Mouse (Mus musculus): ENCODE measurements around the gene Vat1.
"Not testable (repeated sequence)": the region's sequence is repeated elsewhere in the genome, so short reads cannot be mapped to it uniquely, and the experiment has no call there.

The Vat1 gene

DNA sequence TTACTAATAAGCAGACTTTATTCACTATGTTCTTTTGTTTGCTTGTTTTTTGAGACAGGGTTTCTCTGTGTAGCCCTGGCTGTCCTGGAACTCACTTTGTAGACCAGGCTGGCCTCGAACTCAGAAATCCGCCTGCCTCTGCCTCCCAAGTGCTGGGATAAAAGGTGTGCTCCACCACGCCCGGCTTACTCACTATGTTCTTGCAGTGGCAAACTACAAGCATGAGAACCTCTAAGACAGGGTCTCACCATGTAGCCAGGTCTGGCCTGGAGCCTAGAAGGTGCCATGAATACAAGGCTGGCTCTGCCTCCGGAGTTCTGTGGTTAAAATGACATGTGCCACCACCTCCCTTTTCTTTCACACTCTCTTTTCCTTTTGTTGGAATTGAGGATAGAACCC is 521 bp upstream of the Vat1 start:
- not testable (repeated sequence) for DNase-seq (ENCODE audit: low spot score in 2 of 2)

DNA sequence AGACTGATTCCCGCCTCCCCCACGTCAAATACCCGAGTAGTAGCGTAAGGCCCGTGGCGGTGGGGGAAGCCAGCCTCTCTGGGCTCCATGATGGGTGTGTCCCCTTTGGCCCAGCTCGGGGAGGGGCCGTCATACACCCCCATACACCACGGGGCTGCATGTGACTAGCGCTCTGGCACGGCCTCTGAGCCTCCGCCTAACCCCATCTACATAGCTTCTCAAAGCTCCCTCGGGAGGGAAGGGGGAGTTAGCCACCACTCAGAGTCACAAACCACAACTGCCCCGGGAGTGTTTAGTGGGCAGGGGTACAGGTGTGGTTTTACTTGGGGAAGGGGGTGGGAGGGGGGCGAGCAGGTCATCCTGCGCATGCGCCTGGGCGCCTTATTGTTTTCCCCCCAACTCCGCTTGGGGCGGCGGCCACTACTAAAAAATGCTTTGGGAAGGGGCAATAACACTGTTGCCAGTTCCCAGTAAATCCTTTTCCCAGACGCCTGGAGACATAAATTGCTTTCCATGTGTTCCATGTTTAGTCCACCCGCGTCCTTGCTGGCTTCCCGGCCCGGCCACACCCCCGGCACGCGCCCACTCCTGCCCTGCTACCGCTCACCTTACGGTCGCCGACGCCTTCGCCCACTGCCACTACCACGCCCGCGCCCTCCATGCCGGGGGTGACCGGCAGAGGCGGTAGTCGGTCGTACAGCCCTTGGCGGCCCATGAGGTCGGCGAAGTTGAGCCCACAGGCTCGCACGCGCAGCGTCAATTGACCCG is 745 bp downstream of the Vat1 start:
- peak; percentile 20 to 29 for DNase-seq (ENCODE audit: low spot score in 2 of 2)

DNA sequence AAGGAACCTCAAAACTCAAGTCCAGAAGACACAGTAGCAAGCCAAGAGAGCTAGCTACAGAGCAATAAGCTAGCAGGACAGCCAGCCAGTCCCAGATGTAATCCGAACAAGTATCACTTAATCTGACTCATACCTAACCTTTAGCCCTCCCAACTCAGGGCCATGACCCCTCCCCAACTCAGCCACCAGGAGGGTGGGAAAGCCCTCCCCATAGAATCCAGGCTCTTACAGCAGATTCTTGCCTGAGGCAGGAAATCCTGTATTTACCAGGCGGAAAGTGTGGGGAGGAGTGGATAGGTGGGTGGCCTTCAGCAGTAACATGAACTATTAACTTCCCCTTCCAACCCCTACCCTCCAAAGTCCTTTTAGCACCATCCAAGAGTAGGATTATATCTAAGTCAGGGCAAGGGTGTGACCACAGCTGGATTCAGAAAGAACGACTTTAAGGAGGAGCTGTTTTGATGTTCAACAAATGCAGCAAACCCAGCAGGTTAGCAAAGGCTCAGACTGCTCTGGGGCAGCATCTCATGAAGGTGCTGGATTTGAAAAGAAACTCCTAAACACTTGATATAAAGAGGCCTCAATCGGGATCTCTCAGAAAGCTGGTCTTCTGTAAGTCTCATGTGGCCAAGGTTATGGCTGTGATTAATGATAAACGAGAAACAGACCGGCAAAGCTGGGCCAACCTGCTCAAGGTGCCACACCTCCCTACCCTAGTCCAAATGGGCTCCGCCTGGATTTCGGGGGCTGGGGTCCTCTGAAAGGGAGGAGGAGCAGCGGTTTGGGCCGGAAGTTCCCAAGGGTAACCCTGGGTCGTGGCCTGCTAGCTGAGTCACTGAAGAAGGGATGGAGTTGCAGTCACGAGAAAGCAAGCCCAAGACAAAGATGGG is 1.6 kb downstream of the Vat1 start, which contains the start of gene Rnd2:
Rnd2 (plus strand) TSS at position 789 of the 890 bp plus-strand sequence.
- no peak for DNase-seq (ENCODE audit: low spot score in 2 of 2)

GRCm38 (mm10) chr11:101462583-101463440 is 3.2 kb downstream of the Vat1 start:
- no peak for DNase-seq (ENCODE audit: low spot score in 2 of 2)

DNA sequence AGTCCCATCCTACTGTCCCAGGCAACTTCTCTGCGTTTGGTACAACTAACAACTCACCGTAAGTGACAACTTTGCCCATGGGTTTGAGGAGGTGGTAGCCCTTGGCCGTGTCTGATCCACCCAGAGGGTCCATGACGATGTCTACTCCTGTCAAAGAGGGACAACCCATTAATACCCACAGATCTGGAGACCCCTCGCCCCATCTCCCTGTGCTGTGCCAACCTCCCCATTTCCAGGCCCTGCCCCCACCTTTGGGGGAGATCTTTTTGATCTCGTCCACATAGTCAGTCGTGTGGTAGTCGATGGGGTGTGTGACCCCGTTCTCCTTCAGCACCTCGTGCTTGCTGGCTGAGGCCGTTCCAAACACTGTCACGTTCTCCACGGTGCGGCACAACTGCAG is 3.9 kb downstream of the Vat1 start:
- no peak for DNase-seq (ENCODE audit: low spot score in 2 of 2)

GRCm38 (mm10) chr11:101460321-101460720 is 5.7 kb downstream of the Vat1 start:
- no peak for DNase-seq (ENCODE audit: low spot score in 2 of 2)

DNA sequence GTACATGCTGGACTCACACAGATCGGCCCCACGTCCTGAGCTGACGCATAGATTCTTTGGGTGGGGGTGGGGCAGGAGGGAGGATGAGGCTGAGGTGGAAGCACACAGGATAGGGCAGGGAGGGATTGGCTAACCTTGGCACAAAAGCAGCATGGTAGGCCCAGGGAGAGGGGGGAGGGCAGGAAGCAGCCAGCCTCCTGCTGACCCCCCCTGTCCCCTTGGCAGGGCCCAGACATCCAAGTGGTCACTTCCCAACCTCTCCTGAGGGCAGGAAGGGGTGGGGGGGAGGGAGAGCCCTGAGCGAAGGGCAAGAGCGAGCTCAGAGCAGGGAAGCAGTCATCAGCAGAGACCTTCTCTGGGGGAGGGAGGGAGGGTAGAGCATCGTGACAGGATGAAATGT is 6.3 kb downstream of the Vat1 start:
- no peak for DNase-seq (ENCODE audit: low spot score in 2 of 2)

DNA sequence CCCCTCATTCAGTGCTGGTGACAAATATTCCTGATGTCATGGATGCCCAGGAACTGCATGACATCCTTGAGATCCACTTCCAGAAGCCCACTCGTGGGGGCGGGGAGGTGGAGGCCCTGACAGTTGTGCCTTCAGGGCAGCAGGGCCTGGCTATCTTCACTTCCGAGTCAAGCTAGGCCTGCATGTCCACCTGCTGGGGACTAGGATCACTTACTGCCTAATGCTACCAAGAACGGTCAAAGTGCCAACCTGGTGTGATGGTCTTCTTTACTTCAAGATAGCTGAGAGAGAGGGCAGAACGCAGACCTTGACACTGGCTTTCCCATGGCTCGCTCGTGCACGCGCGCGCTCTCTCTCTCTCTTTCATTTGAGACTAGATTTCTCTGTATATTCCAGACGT is 7.8 kb downstream of the Vat1 start:
- DNase-seq (ENCODE audit: low spot score in 2 of 2), result no peak

GRCm38 (mm10) chr11:101457631-101458030 is 8.4 kb downstream of the Vat1 start:
- no peak for DNase-seq (ENCODE audit: low spot score in 2 of 2)

- DNase-seq (ENCODE audit: low spot score in 2 of 2), result no peak
Observed at GRCm38 (mm10) chr11:101455627-101456026, 10.4 kb downstream of the Vat1 start.

DNA sequence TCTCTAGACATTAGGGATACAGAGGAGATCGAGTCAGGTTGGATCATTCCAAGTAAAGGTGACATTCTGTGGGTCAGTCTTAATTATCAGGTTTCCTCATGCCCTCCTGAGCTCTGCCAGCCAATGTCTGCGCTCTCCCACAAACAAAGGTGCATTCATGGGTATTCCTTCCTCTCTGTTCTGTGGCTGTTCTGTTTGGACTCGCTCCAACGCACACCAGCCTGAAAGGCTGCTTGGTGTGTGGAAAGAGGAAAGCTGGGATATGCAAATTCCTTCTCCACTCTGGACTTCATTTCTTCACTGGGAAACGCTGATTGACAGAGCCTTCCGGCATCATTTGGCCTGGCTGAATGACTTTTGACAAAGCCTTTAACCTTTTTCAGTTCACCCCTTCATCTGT is 11.3 kb downstream of the Vat1 start:
- DNase-seq (ENCODE audit: low spot score in 2 of 2), result no peak

GRCm38 (mm10) chr11:101452093-101452774 is 13.8 kb downstream of the Vat1 start:
- DNase-seq (ENCODE audit: low spot score in 2 of 2), result no peak

DNA sequence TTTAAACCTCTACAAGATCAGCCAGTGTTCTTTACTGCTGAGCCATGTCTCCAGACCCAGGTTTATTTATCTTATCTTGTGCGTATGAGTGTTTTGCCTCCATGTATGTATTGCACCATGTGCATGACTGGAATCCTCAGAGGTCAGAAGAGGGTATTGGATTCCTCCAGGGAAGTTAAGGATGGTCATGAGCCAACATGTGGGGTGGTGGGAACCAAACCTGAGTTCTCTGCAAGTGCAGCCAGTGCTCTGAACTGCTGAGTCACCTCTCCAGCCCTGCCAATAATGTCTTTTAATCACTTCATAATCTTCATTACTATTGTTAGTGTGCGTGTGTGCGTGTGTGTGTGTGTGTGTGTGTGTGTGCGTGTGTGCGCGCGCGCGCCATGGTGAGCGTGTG is 14.5 kb downstream of the Vat1 start:
- no peak for DNase-seq (ENCODE audit: low spot score in 2 of 2)

- no peak for DNase-seq (ENCODE audit: low spot score in 2 of 2)
Observed at GRCm38 (mm10) chr11:101450394-101450793, 15.6 kb downstream of the Vat1 start.

- DNase-seq (ENCODE audit: low spot score in 2 of 2), result not testable (repeated sequence)
Observed at GRCm38 (mm10) chr11:101449596-101449995, 16.4 kb downstream of the Vat1 start.

GRCm38 (mm10) chr11:101448899-101449298 is 17.1 kb downstream of the Vat1 start:
- no peak for DNase-seq (ENCODE audit: low spot score in 2 of 2)

DNA sequence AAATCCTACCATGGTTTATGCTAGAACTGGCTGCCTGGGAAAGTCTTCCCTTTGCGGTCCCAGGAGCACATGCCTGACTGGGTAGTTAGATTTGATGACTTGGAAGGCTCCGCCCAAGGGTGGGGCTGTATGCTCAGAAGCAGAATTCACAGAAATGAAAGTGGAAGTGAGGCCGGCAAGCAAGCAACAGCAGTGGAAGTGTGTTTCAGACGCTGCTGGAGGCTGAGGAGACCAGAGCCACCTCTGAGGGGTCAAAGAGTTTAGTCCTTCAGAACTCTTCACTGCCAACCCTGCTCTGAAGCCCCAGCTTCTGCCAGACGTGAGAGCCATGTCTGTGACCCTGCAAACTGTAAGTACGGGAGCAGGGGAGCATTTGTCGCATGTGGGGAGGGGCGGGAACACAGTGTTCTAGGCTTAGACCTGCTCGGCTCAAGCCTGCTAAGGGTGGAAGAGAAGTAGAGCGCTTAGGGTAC is 17.7 kb downstream of the Vat1 start, which contains the start of gene Ifi35:
Ifi35 (plus strand) TSS at position 134 of the 473 bp plus-strand sequence.
- peak; percentile 45 to 54 for DNase-seq (ENCODE audit: low spot score in 2 of 2)

DNA sequence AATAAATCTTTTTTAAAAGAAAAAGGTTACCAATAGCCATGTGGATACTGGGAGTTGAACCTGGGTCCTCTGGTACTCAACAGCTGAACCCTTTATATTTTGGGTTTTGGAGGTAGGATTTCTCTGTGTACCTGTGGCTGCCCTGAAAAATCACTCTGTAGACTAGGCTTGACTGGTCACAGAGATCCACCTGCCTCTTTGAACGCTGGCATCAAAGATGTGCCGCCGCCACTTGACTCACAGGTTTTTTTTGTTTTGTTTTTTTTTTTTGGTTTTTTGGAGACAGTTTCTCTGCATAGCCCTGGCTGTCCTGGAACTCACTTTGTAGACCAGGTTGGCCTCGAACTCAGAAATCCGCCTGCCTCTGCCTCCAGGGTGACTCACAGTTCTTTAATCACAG is 18.2 kb downstream of the Vat1 start:
- no peak for DNase-seq (ENCODE audit: low spot score in 2 of 2)

DNA sequence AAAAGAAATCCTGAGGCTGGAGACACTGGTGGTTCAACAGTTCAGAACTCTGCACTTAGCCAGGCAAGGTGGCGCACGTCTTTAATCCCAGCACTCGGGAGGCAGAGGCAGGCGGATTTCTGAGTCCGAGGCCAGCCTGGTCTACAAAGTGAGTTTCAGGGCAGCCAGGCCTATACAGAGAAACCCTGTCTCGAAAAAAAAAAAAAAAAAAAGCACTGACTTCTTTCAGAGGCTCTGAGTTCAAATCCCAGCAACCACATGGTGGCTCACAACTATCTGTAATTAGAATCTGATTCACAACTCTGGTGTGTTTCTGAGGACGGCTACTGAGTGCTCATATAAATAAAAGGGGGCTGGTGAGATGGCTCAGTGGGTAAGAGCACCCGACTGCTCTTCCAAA is 19.2 kb downstream of the Vat1 start:
- not testable (repeated sequence) for DNase-seq (ENCODE audit: low spot score in 2 of 2)

DNA sequence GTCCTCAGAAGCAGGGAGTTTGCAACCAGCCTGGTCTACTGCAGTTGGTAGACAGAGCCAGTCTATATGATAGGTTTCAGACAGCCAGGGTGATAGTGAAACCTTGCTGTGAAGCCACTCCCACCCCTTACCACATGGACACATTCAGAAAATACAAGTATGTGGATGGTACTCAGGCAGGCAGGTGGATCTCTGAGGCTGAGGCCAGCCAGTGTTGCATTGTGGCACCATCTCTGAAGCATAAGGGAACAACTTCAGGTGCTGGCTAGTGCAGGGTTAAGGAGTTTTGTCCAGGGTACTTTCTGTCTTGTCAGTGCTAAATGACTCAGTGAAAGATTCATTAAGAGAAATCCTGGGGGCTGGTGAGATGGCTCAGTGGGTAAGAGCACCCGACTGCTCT is 19.7 kb downstream of the Vat1 start:
- no peak for DNase-seq (ENCODE audit: low spot score in 2 of 2)

- no peak for DNase-seq (ENCODE audit: low spot score in 2 of 2)
Observed at GRCm38 (mm10) chr11:101442760-101443159, 23.3 kb downstream of the Vat1 start.
